Mouse (Mus musculus) CH12.LX (cell line): ENCODE measurements at regions not wholly inside any gene's neighbourhood (a gene's known extent, or its start where the extent isn't known, plus 50 kb on each side); places are given as distances from the start of the nearest gene placed in this dataset.

Experiments used
- CHD1 ChIP-seq: IDR thresholded peaks from 2 replicates; pipeline ENCODE4 v1.6.1; 2012; ENCODE audit warnings: low read depth, low read length, improper control_type of control experiment, inconsistent platforms
- CHD2 ChIP-seq: IDR thresholded peaks from 2 replicates; pipeline ENCODE4 v1.6.1; 2011; ENCODE audit warnings: low read length, improper control_type of control experiment
- CTCF ChIP-seq, 2 experiments: IDR thresholded peaks in 1 of 2; conservative IDR thresholded peaks in 1 of 2; 2 replicates each; pipeline ENCODE4 v1.5.1; 2011 to 2012; ENCODE audit warnings: low read depth in 2 of 2, low read length in 2 of 2, improper control_type of control experiment in 1 of 2, inconsistent platforms in 1 of 2, mild to moderate bottlenecking in 1 of 2, moderate library complexity in 1 of 2
- EP300 ChIP-seq: IDR thresholded peaks from 2 replicates; pipeline ENCODE4 v1.6.1; 2011; ENCODE audit warnings: low read length, improper control_type of control experiment
- ETS1 ChIP-seq: conservative IDR thresholded peaks from 2 replicates; pipeline ENCODE4 v1.6.1; 2012; ENCODE audit warnings: low read depth, mild to moderate bottlenecking, inconsistent platforms, low read length, improper control_type of control experiment, moderate library complexity
- GABPA ChIP-seq: IDR thresholded peaks from 2 replicates; pipeline ENCODE4 v1.6.1; 2012; ENCODE audit warnings: low read depth, low read length, improper control_type of control experiment, inconsistent platforms; ENCODE audit not compliant: insufficient replicate concordance
- IRF4 ChIP-seq: IDR thresholded peaks from 2 replicates; pipeline ENCODE4 v1.6.1; 2014; ENCODE audit warnings: low read depth, mild to moderate bottlenecking, inconsistent platforms, low read length, improper control_type of control experiment
- MAZ ChIP-seq: IDR thresholded peaks from 2 replicates; pipeline ENCODE4 v1.6.1; 2012; ENCODE audit warnings: low read depth, mild to moderate bottlenecking, inconsistent platforms, low read length, improper control_type of control experiment, moderate library complexity
- POLR2A ChIP-seq: IDR thresholded peaks from 2 replicates; pipeline ENCODE4 v1.6.1; 2011; ENCODE audit warnings: low read depth, mild to moderate bottlenecking, improper control_type of control experiment, low read length
- SIN3A ChIP-seq: IDR thresholded peaks from 2 replicates; pipeline ENCODE4 v1.6.1; 2012; ENCODE audit warnings: low read length, improper control_type of control experiment, inconsistent platforms
- TBP ChIP-seq: conservative IDR thresholded peaks from 2 replicates; pipeline ENCODE4 v1.6.1; 2011; ENCODE audit warnings: low read depth, low read length, improper control_type of control experiment
- USF2 ChIP-seq: conservative IDR thresholded peaks from 2 replicates; pipeline ENCODE4 v1.6.1; 2011; ENCODE audit warnings: low read depth, low read length, improper control_type of control experiment

DNA sequence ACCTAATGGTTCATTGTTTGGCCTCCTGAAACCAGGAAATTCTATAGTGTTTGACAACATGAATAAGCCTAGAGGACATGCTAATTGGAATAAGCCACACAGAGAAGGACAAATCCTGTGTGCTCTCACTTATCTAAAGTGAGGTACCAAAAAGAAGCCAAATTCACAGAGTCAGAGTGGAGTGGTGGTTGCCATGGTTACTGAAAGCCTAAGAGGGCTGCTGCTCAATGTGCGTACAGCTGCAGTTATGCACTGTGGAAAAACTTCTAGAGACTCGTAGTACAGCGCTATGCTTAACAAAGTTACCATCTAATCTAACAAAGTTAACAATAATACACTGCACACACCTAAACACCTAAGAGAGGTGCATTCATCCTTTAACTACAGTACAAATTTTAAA, 171.4 kb upstream of the Ntm start:
- no peak for TF ChIP-seq USF2
- no peak for TF ChIP-seq CTCF (conservative IDR thresholded peaks at IDR 0.05 in 1 of 2, IDR thresholded peaks at IDR 0.05 in 1 of 2; ENCODE audit: low read depth in 2 of 2, low read length in 2 of 2)
- no peak for TF ChIP-seq TBP
- no peak for TF ChIP-seq EP300
- no peak for TF ChIP-seq POLR2A
- no peak for TF ChIP-seq MAZ
- no peak for TF ChIP-seq CHD2
- no peak for TF ChIP-seq CHD1
- no peak for TF ChIP-seq ETS1
- no peak for TF ChIP-seq IRF4
- TF ChIP-seq SIN3A: no peak
- TF ChIP-seq GABPA: no peak
